Mouse (Mus musculus) embryonic fibroblast, embryonic 13.5 days (primary cell): Measurements from ENCODE around the gene Upp2.

Experiments used
- CTCF ChIP-seq: IDR thresholded peaks from 2 replicates; pipeline ENCODE4 v1.5.1; 2011; ENCODE audit warnings: mild to moderate bottlenecking, control low read depth, low read length, moderate library complexity, borderline replicate concordance; ENCODE audit not compliant: insufficient read depth
- POLR2A ChIP-seq: IDR thresholded peaks from 2 replicates; pipeline ENCODE4 v1.6.1; 2011; ENCODE audit warnings: low read depth, mild to moderate bottlenecking, control low read depth, low read length, moderate library complexity

DNA sequence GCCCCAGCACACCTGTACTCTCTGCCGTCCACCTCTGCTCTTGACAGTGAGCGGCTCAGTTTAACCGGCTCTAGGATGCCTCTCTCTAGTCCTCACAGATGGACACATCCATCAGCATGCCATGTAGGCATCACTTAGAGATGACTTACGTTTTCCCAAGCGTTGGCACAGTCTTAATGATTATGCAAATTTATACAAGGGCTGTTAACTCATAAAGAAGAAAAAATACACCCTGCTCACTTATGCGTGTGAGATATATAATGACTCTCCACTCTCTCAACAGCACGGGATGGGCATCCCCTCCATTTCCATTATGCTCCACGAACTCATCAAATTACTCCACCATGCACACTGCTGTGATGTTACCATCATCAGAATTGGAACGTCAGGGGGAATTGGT, 206.7 kb downstream of the Upp2 start:
- TF ChIP-seq CTCF (no peak), POLR2A (no peak)
